Mouse (Mus musculus): ENCODE measurements at regions not wholly inside any gene's neighbourhood (a gene's known extent, or its start where the extent isn't known, plus 50 kb on each side); places are given as distances from the start of the nearest gene placed in this dataset.
"Not testable (repeated sequence)": the region's sequence is repeated elsewhere in the genome, so short reads cannot be mapped to it uniquely, and the experiment has no call there.

- peak; percentile 78 for DNase-seq
Observed at GRCm38 (mm10) chr16:68209684-68210083, 589.0 kb upstream of the Cadm2 start.

- DNase-seq = not testable (repeated sequence)
Observed at GRCm38 (mm10) chr16:68204908-68205307, 584.2 kb upstream of the Cadm2 start.

DNA sequence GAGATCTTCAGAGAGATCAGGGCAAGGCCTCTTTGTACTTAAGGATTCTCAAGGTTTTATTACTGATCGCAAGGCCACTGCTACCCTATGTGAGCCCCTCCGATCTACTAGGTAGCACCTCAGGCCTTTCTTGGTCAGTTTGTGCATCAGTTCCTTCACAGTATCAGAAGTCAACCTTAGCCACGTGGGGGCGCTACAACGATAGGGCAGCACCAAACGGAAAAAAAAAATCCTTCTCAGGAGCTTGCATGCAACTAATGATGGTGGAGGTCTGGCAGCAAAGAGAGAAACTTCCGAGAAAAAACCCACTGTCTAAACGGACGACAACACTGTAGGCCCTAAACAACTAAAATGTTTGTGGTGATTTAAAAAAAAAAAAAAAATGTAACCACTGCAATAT lies 543.9 kb upstream of the Cadm2 start:
- DNase-seq = no peak

DNA sequence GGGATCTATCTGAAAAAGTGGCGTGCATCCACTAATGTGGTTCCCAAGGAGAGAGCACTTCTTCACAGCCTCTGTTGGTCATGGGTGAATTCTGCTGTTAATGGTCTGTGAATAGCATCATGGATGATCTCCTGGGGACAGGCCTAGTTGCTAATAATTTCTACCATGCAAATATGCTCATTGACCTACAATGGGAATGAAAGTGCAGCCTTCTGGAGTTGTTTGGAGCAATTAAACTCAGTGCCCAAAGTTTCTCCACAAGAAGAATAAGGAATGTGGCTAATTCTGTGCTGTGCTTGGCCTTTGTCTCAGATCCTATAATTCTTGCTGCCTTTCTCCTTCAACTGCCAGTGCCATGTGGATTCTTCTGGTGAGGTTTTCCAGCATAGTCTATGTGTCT lies 532.8 kb upstream of the Cadm2 start:
- no peak for DNase-seq

All from heart, adult 11 months (tissue).